Mouse (Mus musculus): ENCODE measurements around the gene Itga3. TPM values are rescaled to one million over a fixed set of nuclear protein-coding genes. Genes with fewer than 3 reads are reported as not detected.

Itga3 gene
- total RNA-seq, 4 experiments from 2014 or later = 15.0 to 19.9 (median 17.0) TPM

DNA sequence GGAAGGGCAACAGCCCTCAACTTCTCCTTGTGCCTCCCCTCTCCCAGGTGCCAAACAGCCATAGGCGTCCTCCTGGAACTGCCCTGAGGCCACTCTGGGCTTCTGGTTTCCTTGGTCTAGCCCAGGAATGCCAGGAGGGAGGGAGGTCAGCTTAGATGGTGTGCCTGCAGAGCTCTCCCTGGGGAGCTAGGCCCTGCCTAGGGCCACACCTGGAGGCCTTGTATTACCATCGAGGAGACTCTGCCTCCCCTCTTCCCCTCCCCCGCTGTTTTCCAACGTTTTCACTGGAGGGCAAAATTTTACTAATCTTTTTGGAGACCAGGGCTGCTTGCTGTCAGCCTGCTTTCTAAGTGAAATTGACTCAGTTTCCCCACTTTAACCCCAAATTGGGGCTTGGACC is 70.6 kb downstream of the Itga3 start:
- peak in 1 of 2 experiments; percentile 39 for DNase-seq (ENCODE audit: low spot score in 2 of 2)

GRCm38 (mm10) chr11:95004937-95005198 is 71.7 kb downstream of the Itga3 start:
- peak in 1 of 2 experiments; percentile 32 for DNase-seq (ENCODE audit: low spot score in 2 of 2)

- DNase-seq (ENCODE audit: low spot score in 2 of 2) = peak in 1 of 2 experiments; percentile 15
Observed at GRCm38 (mm10) chr11:95004136-95004936, 72.3 kb downstream of the Itga3 start.

- peak; percentile 64 to 73 for DNase-seq (ENCODE audit: low spot score in 2 of 2)
Observed at GRCm38 (mm10) chr11:95002705-95003104, 73.9 kb downstream of the Itga3 start.

DNA sequence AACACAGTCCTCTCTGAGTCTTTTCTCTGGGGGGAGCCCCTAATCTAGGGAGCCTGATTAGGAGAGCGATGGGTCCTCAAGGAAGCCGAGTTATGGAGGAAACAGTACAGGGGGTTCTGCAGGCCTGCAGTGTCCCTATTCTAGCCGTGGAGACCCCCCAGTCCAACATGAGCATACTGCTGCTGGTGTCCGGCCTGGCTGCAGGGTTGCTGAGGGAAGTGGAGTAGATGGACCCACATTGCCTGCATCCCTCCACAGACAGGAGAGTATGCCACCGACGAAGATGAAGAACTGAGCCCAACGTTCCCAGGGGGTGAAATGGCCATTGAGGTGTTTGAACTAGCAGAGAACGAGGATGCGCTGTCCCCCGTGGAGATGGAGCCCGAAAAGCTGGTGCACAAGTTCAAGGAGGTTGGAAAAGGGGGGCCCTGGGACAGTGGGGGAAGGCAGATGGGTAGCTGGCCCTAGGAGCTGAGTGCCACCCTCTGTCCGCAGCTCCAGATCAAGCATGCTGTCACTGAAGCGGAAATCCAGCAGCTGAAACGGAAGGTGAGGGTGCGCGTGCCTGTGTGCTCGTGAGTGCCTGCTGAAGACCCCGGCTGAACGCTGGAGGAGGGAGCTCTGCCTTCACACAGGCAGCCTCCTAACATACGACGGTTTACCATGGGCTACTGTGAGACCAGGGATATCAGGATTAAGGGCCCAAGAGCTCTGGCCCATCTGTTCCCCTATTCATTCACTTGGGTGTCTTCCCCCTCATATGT is 74.8 kb downstream of the Itga3 start:
- DNase-seq (ENCODE audit: low spot score in 2 of 2) = no peak

- DNase-seq (ENCODE audit: low spot score in 2 of 2) = peak; percentile 67 to 72
Observed at GRCm38 (mm10) chr11:95001058-95001457, 75.5 kb downstream of the Itga3 start.

GRCm38 (mm10) chr11:95000548-95000947 is 76.1 kb downstream of the Itga3 start:
- no peak for DNase-seq (ENCODE audit: low spot score in 2 of 2)

- no peak for DNase-seq (ENCODE audit: low spot score in 2 of 2)
Observed at GRCm38 (mm10) chr11:95000128-95000527, 76.5 kb downstream of the Itga3 start.

- DNase-seq (ENCODE audit: low spot score in 2 of 2) = peak in 1 of 2 experiments; percentile 76
Observed at GRCm38 (mm10) chr11:94998041-94998531, 78.5 kb downstream of the Itga3 start.

- no peak for DNase-seq (ENCODE audit: low spot score in 2 of 2)
Observed at GRCm38 (mm10) chr11:94997596-94997995, 79.0 kb downstream of the Itga3 start.

DNA sequence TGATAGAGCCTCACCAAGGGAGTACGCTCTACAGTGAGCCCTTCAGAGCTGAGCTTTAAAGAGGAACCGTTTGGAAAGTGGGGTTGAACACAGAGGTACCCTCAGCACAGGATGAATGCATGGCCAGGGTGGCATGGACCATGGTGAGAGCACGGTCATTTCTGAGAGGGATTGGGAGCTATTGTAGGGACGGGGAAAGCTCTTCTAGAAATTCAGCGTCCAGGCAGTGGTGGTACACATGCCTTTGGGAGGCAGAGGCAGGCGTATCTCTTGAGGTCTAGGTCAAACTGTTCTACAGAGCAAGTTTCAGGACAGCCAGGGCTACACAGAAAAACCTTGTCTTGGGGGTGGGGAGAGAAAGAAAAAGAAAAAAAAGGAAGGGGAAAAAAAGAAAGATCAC is 79.6 kb downstream of the Itga3 start:
- DNase-seq (ENCODE audit: low spot score in 2 of 2) = no peak

- DNase-seq (ENCODE audit: low spot score in 2 of 2) = no peak
Observed at GRCm38 (mm10) chr11:94996101-94996500, 80.5 kb downstream of the Itga3 start.

GRCm38 (mm10) chr11:94994947-94995772 is 81.4 kb downstream of the Itga3 start:
- DNase-seq (ENCODE audit: low spot score in 2 of 2) = no peak

Other genes with a start within 250 kb of the Itga3 start
- gene Col1a1, start 140.6 kb downstream of the Itga3 start, total RNA-seq (2022) = 1 to 10 TPM; 6.6 to 7.8 (median 7.3) TPM
- not detected for gene Hils1, start 109.2 kb downstream of the Itga3 start, total RNA-seq (2022)
- gene Sgca, start 100.5 kb downstream of the Itga3 start, total RNA-seq (2022) = under 1 TPM in 2 of 4 experiments, not detected in 2; 0.23 to 0.56 TPM
- 100 to 1,000 TPM; 819 to 832 (median 829) TPM for gene Ppp1r9b, start 85.8 kb downstream of the Itga3 start, total RNA-seq (2022)
- gene Samd14, start 66.9 kb downstream of the Itga3 start, total RNA-seq (2022) = 10 to 100 TPM; 33.9 to 40.0 (median 36.4) TPM
- gene Pdk2, start 35.4 kb downstream of the Itga3 start, total RNA-seq (2022) = 100 to 1,000 TPM; 116 to 134 (median 123) TPM
- under 1 TPM in 1 of 4 experiments, not detected in 3; 0.12 TPM for gene Dlx3, start 43.3 kb upstream of the Itga3 start, total RNA-seq (2022)
- gene Dlx4, start 69.5 kb upstream of the Itga3 start, total RNA-seq (2022) = under 1 TPM in 1 of 4 experiments, not detected in 3; 0.33 TPM
- not detected for gene Tac4, start 184.7 kb upstream of the Itga3 start, total RNA-seq (2022)
- gene Kat7, start 233.4 kb upstream of the Itga3 start, total RNA-seq (2022) = 10 to 100 TPM; 73.3 to 86.4 (median 84.0) TPM